Mouse (Mus musculus) CD4-positive naive resting alpha-beta T cell, adult 76 days (primary cell): Measurements from ENCODE around the gene Zfp282. TPM values are rescaled to one million over a fixed set of nuclear protein-coding genes. Genes with fewer than 3 reads are reported as not detected.

Experiments
- total RNA-seq: library from RNA; stranded (reverse); gene quantifications from one replicate; pipeline ENCODE4 v1.2.4, GENCODE M21; 2023

The Zfp282 gene
- 10.9 TPM for total RNA-seq

DNA sequence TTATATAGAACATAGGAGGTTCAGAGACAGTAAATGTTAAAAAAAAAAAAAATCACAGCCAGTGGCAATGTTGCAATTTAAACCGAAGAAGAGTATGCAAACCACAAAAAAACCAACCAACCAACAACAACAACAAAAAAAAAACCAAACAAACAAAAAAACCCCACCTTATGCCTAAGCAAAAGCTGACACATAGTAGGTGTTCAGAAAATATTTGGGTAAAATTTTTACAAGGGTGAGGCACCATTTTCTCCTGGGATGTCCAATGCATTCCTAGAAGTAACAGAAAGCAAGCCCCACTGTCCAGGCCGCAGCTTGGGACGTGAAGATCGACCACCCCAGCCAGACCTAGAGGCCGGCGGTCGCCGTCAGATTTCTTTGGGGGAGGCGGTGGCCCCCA is at the start of gene Zfp282:
Gene Zfp282, plus strand, starts transcription at position 147 of the 400 bp plus-strand sequence.

DNA sequence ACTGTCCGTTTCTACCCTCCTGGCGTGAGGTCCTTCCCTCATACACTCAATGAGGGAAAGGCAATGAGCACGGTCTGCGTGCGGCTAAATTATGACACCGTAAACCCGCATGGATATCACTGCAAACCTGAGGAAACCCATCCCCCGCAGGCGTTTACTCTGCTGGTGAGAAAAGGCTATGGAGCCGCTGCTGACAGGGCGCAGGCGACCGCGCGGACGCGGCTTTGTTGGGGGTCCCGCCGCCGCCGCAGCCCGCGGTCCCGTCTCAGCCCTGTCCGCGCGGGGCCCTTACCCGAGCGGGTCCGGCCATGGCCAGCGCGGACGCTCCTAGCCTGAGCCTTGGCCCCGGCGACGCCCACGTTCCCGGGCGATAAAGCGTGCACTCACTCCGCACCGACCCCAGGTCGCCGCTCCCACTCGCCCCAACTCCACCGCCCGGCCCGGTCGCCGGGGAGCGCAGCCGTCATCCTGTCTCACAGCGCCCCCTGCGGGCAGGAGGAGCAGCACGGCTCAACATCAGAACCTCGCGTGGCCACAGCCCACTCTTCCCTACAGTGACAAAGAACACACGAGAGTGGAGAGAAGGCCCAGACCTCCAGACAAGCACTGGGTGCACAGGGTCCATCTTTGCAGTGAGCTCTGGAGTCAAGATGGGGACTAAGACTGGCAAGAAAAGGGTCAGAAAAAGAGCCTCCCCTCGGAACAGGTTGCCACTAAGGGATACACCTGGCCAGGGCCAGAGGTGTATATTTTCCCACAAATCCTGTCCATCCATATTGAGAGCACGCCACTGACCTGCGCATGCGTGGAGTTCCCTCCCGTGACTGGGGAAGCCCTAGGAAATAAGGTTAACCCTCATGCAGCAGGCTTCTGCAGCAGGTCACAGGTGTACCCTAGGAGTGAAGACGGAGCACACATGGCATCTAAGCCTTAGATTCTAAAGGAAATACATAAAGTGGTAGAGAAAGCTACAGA is 46.6 kb upstream of the Zfp282 start, which contains the start of gene Zfp786:
Gene Zfp786, minus strand, starts transcription at position 764 of the 975 bp plus-strand sequence.

DNA sequence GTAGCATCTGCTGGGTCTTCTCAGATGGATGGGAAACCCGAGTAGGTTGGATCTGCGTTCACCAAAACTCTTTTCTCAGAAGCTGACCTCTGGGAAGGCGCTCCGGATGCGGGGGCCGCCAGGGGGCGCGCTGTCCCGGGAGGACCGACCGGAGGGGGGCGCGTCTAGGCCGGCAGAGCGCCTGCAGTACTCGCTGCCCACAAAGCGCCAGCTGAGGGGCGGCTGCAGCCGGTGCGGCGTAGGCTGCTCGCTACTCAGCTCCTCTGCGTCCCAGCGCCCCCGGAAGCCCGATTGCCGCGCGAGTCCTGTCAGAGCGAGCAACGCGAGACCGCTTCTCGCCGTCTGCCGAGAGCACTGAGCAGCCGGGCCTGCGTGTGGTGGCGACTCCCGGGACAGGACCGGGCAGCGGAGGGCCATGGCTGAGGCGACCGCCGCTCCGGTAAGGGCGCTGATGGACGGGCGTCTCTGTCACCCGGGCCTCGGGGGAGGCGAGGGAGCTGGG is 41.5 kb upstream of the Zfp282 start, which contains the start of gene Zfp398:
Gene Zfp398, plus strand, starts transcription at position 180 of the 502 bp plus-strand sequence.

DNA sequence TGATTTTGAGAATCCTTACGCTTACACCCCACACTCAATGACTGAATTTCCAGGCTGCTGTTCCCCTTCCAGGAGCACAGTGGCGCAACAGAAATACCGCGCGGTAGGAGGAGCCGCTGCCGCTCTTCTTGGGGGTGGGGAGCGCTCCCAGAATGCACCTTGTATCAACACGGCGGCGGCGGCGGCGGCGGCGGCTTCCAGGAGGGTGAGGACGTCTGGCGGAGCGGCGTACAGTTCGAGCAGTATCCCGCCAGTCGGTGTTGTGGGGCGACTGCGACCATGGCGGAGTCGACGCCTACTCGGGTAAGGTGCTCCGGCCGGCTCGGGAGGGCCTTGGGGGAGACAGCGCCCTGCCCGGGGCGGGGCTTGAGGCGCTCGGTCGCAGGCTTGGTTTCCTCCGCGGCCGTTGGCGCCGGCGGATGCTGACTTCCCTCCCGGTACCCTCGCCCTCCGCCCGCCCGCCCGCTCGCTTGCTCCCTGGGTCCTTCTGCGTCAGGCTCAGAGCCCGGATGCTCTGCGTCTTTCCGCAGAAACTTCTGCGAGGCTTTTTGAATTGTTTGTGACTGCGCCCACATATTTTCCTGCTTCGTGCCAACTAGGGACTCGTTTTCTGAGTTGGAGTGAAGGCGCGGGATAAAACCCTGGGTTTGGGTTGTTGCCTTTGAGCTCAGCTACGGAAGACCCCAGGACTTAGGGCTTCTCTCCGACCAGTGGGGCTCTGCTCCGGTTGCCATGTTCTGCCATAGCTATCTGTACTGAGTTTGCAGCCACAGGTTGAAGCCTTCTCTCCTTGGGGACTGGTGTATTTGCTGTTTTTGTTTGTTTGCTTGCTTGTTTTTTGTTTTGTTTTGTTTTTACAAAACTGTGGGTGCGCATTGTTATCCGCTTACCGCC is 43.7 kb downstream of the Zfp282 start, which contains the start of gene Zfp212:
Gene Zfp212, plus strand, starts transcription at position 30 of the 894 bp plus-strand sequence.

DNA sequence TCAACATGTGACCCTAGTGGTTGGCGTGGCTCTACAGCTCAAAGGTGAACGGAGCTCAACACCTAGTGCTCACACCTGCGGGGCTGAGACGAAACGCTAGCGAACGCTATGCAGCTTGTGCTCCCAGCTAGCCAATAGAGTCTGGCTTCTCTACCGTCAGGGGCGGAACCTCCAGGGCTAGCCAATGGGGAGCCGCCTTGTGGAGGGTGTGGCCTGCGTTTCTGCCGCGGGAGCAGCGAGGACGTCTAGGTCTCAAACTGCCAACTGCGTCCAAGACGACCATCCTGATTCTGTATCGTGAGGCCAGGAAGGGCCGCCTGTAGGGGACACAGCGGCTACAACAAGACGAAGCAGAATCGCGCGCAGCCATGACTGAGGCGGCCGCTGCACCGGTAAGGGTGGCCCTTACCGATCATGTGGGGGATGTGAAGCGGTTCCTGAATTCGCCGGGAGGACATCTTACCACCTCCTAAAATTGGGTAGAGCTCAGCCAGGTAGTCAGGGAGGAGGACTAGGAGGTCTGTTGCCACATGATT is 76.3 kb downstream of the Zfp282 start, which contains the start of gene Zfp956:
Gene Zfp956, plus strand, starts transcription at position 200 of the 536 bp plus-strand sequence.

Other genes starting within 250 kb of the Zfp282 start
- 70.1 TPM for gene Pdia4, start 63.8 kb upstream of the Zfp282 start, total RNA-seq
- gene Zfp786, start 46.3 kb upstream of the Zfp282 start, total RNA-seq: not detected
- gene Zfp398, start 41.5 kb upstream of the Zfp282 start, total RNA-seq: 37.3 TPM
- 72.5 TPM for gene Zfp212, start 43.3 kb downstream of the Zfp282 start, total RNA-seq
- gene Zfp956, start 76.2 kb downstream of the Zfp282 start, total RNA-seq: 28.5 TPM
- 49.1 TPM for gene Zfp777, start 171.7 kb downstream of the Zfp282 start, total RNA-seq
- gene Zfp746, start 209.4 kb downstream of the Zfp282 start, total RNA-seq: 81.5 TPM